Mouse (Mus musculus) hematopoietic stem cell, adult 5-6 weeks (primary cell): ENCODE results near the gene Hddc3. TPM values are rescaled to one million over a fixed set of nuclear protein-coding genes. Genes with fewer than 3 reads are reported as not detected.
A peak's percentile ranks its signal among the peaks of the same experiment; 100 is the strongest.
"Not testable (repeated sequence)": the region's sequence is repeated elsewhere in the genome, so short reads cannot be mapped to it uniquely, and the experiment has no call there.

Experiments used
- ATAC-seq, 2 experiments: fragments of 125-278 bp in 1 of 2; replicated peaks in 1 of 2; 2 replicates each; pipeline ENCODE4 v1.8.0; 2016 to 2017; ENCODE audit warnings: inconsistent platforms in 2 of 2, mild to moderate bottlenecking in 2 of 2, moderate number of reproducible peaks in 2 of 2, low read depth in 1 of 2, moderate TSS enrichment in 1 of 2; ENCODE audit not compliant: low FRiP score in 2 of 2, poor library complexity in 2 of 2, severe bottlenecking in 2 of 2, insufficient read depth in 1 of 2, low TSS enrichment in 1 of 2
- total RNA-seq: library from RNA; stranded (forward); fragments of 172-1452, 232-1000 nt; gene quantifications from 2 replicates; pipeline ENCODE4 v1.2.3, GENCODE M21; 2017

The Hddc3 gene
- total RNA-seq, 1 experiment from 2014 or later: 29.5 TPM

DNA sequence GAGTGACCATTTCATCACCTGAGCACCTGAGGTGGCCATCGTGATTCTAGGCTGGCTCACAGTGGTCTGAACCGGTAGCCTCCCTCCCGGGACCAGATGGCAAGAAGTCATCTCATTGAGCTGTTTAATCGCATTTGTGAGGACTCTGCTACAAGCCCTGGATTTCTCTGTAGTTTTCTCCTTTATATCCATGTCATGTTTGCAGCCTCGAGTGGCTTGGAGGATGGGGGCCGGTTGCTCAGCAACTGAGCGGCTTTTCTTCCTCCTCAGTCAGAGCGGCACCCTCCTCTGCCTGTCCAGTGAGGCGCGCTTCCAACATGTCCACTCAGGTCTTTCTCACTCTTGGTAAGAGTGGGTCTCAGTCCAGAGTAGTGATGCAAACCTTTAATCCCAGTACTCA is 33.3 kb downstream of the Hddc3 start:
- ATAC-seq: no peak

DNA sequence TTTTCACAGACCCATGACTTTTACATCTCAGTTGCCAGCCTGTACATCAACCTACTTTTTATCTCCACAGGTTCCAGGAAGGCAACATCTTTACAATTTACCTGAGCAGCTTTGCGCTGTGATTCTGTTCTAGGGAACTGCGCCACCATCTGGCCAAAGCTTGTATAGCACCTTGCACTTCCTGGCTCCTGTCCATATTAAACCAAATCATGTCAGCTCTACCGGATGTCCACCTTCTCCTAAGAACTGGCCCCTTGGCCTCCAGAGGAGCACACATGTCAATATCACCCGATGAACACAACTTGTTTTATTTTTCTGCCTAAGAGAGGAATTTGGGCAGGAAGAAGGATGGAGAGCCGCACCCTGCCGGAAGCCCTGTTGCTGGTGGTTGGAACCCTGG is 34.6 kb downstream of the Hddc3 start:
- ATAC-seq: no peak; a peak in 1 of 4 replicates

- peak in 1 of 2 experiments; percentile 46; a peak in 1 of 4 replicates for ATAC-seq
These were observed 36.6 kb downstream of the Hddc3 start for GRCm38 (mm10) chr7:80379531-80379930.

DNA sequence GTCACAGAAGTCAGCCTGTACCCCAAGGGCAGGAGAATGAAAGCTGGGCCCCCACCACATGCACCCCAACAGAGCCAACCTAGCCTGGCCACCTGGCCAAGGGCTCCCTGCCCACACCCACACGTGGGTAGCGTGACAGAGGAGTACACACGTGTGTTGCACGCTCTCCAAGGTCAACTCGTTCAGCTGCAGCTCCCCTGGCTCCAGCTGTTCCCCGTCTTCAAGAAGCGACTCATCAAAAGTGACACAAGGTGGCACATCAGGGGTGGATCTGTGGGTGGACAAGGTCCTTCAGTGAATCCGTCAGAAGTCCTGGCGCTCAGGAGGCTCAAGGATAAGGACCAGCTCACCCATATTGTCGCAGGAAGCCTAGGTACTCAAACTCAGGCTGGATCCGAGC is 40.0 kb downstream of the Hddc3 start:
- no peak for ATAC-seq

GRCm38 (mm10) chr7:80386235-80386930 is 43.5 kb downstream of the Hddc3 start:
- peak; percentile 84 to 85 for ATAC-seq

DNA sequence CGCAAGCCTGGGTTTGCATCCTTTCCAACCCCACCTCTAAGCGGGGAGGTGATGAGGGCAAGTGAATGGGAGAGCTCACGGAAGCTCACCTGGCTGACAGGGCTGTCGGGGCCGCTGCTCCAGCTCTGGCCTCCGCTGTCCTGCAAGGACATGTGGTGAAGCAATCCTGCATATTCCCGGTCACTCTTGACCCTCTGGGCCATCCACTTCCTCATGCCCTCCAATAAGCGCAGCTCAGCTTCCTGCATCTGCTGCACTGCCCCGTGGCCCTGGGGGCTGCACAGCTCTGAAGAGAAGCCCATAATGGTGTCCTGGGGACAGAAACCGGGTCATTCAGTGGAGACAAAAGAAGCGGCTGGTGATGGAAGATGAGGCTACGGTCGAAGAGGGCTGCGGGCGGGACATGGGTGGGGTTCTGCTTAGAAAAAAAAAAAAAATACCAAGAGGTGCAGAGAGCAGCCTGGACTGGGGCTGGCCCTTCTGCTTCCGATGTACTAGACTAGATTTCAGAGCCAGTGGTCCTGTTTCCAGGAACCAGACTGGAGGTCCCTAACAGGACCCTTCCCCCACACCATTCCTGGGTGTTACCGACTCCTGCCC is 44.2 kb downstream of the Hddc3 start:
- 0 out of 4 replicates have a peak, but pooled peaks of 1 of the 2 experiments have one; percentile 2 for ATAC-seq

- ATAC-seq: peak; percentile 55 to 59
These were observed 45.0 kb downstream of the Hddc3 start, which contains the start of gene Fes for GRCm38 (mm10) chr7:80387633-80388543. Gene Fes (minus strand): TSS chr7:80387946.

GRCm38 (mm10) chr7:80392119-80392518 is 49.2 kb downstream of the Hddc3 start:
- ATAC-seq: no peak

- no peak for ATAC-seq
These were observed 51.7 kb downstream of the Hddc3 start for GRCm38 (mm10) chr7:80394600-80394999.

DNA sequence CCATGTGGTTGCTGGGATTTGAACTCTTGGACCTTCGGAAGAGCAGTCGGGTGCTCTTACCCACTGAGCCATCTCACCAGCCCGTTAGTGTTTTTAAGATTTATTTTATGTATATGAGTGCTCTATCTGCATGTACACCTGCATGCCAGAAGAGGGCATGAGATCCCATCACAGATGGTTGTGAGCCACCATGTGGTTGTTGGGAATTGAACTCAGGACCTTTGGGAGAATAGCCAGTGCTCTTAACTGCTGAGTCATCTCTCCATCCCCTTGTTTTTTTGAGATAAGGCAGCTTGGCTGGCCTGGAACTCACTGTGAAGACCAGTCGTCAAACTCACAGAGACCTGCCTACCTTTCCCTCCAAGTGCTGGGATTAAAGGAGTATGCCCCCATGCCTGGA is 53.5 kb downstream of the Hddc3 start:
- not testable (repeated sequence) for ATAC-seq

DNA sequence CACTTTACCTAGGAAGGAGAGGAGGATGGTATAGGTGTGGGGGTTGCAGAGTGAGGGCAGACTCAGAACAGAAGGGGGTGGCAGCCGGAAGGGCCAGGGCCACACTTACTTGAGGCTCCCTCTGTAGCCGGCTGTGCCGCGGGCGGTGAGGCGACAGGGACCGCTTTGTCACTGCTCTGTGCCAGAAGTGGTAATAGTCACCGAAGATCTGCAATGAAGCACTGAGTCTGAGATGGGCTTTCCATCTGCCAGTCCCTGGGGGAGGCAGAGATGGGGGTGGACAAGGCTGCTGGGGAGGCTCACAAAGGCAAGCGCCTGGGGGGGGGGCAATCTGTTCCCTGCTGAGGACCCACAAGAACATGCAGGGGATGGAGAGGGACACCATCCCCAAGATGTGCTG is 55.1 kb downstream of the Hddc3 start:
- ATAC-seq: no peak

GRCm38 (mm10) chr7:80398654-80399444 is 55.9 kb downstream of the Hddc3 start:
- ATAC-seq: no peak

DNA sequence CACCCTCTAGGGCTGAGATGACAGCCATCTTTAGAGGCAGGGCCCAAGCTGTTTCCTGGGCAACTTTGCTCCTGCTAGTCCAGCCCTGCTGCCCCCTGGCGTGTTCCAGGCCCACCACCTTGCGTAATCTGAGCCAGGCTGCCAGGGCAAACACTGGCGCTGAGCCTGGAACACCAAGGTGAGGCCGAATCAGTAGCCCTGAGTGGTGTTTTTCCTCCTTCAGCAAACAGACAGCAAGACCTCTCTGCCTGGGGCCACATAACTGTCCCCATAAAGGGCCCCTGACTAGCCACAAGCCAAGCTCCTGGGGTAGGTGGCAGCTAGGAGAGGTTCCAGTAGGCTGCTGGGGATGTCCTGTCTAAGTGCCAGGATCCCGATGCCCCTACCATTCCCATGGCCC is 57.2 kb downstream of the Hddc3 start:
- ATAC-seq: no peak

Other genes with a start within 250 kb of the Hddc3 start
- gene Idh2, start 227.7 kb upstream of the Hddc3 start, total RNA-seq: 180 and 242 TPM in 2 replicates
- 9.2 and 11.4 TPM in 2 replicates for gene Sema4b, start 156.3 kb upstream of the Hddc3 start, total RNA-seq
- gene Cib1, start 110.3 kb upstream of the Hddc3 start, total RNA-seq: 28.0 and 29.3 TPM in 2 replicates
- 3.0 and 3.1 TPM in 2 replicates for gene Gdpgp1, start 110.2 kb upstream of the Hddc3 start, total RNA-seq
- gene Ttll13, start 96.7 kb upstream of the Hddc3 start, total RNA-seq: 0.81 TPM in 1 of 2 replicates, not detected in the other
- 30.3 and 36.3 TPM in 2 replicates for gene Ngrn, start 81.9 kb upstream of the Hddc3 start, total RNA-seq
- 27.2 and 36.7 TPM in 2 replicates for gene Vps33b, start 73.5 kb upstream of the Hddc3 start, total RNA-seq
- gene Prc1, start 48.7 kb upstream of the Hddc3 start, total RNA-seq: 145 and 166 TPM in 2 replicates
- gene Rccd1, start 18.6 kb upstream of the Hddc3 start, total RNA-seq: 11.0 and 23.2 TPM in 2 replicates
- gene Unc45a, start 2.1 kb upstream of the Hddc3 start, total RNA-seq: 14.4 and 24.5 TPM in 2 replicates
- gene Man2a2, start 28.3 kb downstream of the Hddc3 start, total RNA-seq: 61.0 and 65.0 TPM in 2 replicates
- 52.5 and 84.0 TPM in 2 replicates for gene Fes, start 44.8 kb downstream of the Hddc3 start, total RNA-seq
- 11.7 and 14.1 TPM in 2 replicates for gene Furin, start 62.3 kb downstream of the Hddc3 start, total RNA-seq
- gene Blm, start 192.0 kb downstream of the Hddc3 start, total RNA-seq: 37.0 and 37.3 TPM in 2 replicates